Mouse (Mus musculus) myocyte (in vitro differentiated cells): ENCODE data around the gene Gm37240. TPM values are rescaled to one million over a fixed set of nuclear protein-coding genes. Genes with fewer than 3 reads are reported as not detected.

Source experiments
- H3K27me3 ChIP-seq: one replicate; pipeline ENCODE4 v1.6.1; 2011; ENCODE audit not compliant: control insufficient read depth, insufficient read depth, insufficient read length
- H3K36me3 ChIP-seq: one replicate; pipeline ENCODE4 v1.6.1; 2011; ENCODE audit not compliant: control insufficient read depth, insufficient read depth
- H3K4me2 ChIP-seq: one replicate; pipeline ENCODE4 v1.6.1; 2011; ENCODE audit warnings: low read depth, control low read depth
- H3K4me3 ChIP-seq: one replicate; pipeline ENCODE4 v1.5.1; 2011; ENCODE audit warnings: mild to moderate bottlenecking, control low read depth, moderate library complexity
- H3K79me2 ChIP-seq: one replicate; pipeline ENCODE4 v1.6.1; 2011; ENCODE audit not compliant: control insufficient read depth, insufficient read depth
- H3ac ChIP-seq: one replicate; pipeline ENCODE4 v1.6.1; 2011; ENCODE audit not compliant: control insufficient read depth, insufficient read length
- CEBPB ChIP-seq: IDR thresholded peaks from 2 replicates; pipeline ENCODE4 v1.6.1; 2011; ENCODE audit warnings: mild to moderate bottlenecking, moderate library complexity; ENCODE audit not compliant: poor library complexity, insufficient read depth, severe bottlenecking
- E2F4 ChIP-seq: IDR thresholded peaks from one replicate; pipeline ENCODE4 v1.6.1; 2011; ENCODE audit warnings: mild to moderate bottlenecking, control low read depth, moderate library complexity; ENCODE audit not compliant: insufficient read depth
- MAX ChIP-seq: IDR thresholded peaks from one replicate; pipeline ENCODE4 v1.6.1; 2011; ENCODE audit warnings: low read depth, mild to moderate bottlenecking, control low read depth
- MYOD1 ChIP-seq, 3 experiments: IDR thresholded peaks; one replicate each; pipeline ENCODE4 v1.6.1; 2011; ENCODE audit warnings: control low read depth in 2 of 3, low read depth in 2 of 3, mild to moderate bottlenecking in 2 of 3, moderate library complexity in 1 of 3; ENCODE audit not compliant: insufficient read length in 2 of 3, control insufficient read depth in 1 of 3
- MYOG ChIP-seq, 3 experiments: IDR thresholded peaks; one replicate each; pipeline ENCODE4 v1.6.1; 2011; ENCODE audit warnings: control low read depth in 2 of 3, low read depth in 2 of 3, mild to moderate bottlenecking in 2 of 3; ENCODE audit not compliant: insufficient read length in 2 of 3, control insufficient read depth in 1 of 3, insufficient read depth in 1 of 3
- POLR2A ChIP-seq: IDR thresholded peaks from one replicate; pipeline ENCODE4 v1.6.1; 2011; ENCODE audit warnings: low read depth, mild to moderate bottlenecking, control low read depth, moderate library complexity; ENCODE audit not compliant: insufficient read length
- POLR2AphosphoS2 ChIP-seq: IDR thresholded peaks from one replicate; pipeline ENCODE4 v1.6.1; 2011; ENCODE audit warnings: low read depth, control low read depth; ENCODE audit not compliant: insufficient read length
- REST ChIP-seq: IDR thresholded peaks from one replicate; pipeline ENCODE4 v1.6.1; 2011; ENCODE audit warnings: mild to moderate bottlenecking, control low read depth, moderate library complexity; ENCODE audit not compliant: insufficient read depth, insufficient read length
- SRF ChIP-seq: IDR thresholded peaks from one replicate; pipeline ENCODE4 v1.6.1; 2011; ENCODE audit warnings: low read depth; ENCODE audit not compliant: control insufficient read depth, insufficient read length
- TCF12 ChIP-seq: IDR thresholded peaks from one replicate; pipeline ENCODE4 v1.6.1; 2011; ENCODE audit warnings: mild to moderate bottlenecking, control low read depth; ENCODE audit not compliant: poor library complexity, insufficient read depth, severe bottlenecking
- TCF3 ChIP-seq: IDR thresholded peaks from one replicate; pipeline ENCODE4 v1.6.1; 2011; ENCODE audit warnings: low read depth, control low read depth; ENCODE audit not compliant: insufficient read length
- USF1 ChIP-seq: IDR thresholded peaks from one replicate; pipeline ENCODE4 v1.6.1; 2011; ENCODE audit warnings: low read depth, mild to moderate bottlenecking, control low read depth, moderate library complexity
- polyA plus RNA-seq: library from polyadenylated mRNA; unstranded; fragments of >200 nt; fragmentation: generic; extraction: Trizol; gene quantifications from one replicate; pipeline ENCODE4 v1.2.1, GENCODE M21; 2012; ENCODE audit warnings: missing spikeins

The Gm37240 gene
- polyA plus RNA-seq, 1 experiment = 8.7 TPM

DNA sequence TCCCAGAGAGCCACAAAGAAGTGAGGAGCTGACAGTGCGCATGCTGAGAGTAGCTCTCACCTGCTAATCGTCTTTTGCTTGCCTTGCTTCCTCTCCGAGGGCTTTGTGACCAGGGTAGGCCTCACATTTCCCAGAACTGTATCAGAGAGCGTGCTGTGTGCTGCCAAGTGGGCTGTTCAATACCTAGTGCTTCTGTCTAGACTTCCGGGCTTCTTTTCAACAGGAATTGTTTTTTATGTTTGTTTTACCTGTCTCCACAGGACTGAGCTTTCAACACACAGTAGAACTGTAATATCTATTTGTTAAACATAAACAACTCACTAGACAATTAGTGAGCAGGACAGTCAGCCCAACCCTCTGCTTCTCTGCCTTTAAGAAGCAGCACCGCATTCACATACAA, 42.0 kb downstream of the Gm37240 start:
- Histone ChIP-seq H3ac (no peak overlapping the region), H3K4me3 (no peak overlapping the region), H3K36me3 (no peaks in the 10 kb centered on the region), H3K27me3 (no peaks in the 10 kb centered on the region), H3K79me2 (no peaks in the 10 kb centered on the region), H3K4me2 (no peak overlapping the region)
- no peak for TF ChIP-seq MYOD1 (IDR thresholded peaks at IDR 0.05; ENCODE audit: control insufficient read depth in 1 of 3, insufficient read length in 2 of 3, low read depth in 2 of 3)
- no peak for TF ChIP-seq TCF3
- no peak for TF ChIP-seq MYOG (IDR thresholded peaks at IDR 0.05; ENCODE audit: control insufficient read depth in 1 of 3, insufficient read depth in 1 of 3, insufficient read length in 2 of 3, low read depth in 2 of 3)
- TF ChIP-seq POLR2AphosphoS2 = no peak
- no peak for TF ChIP-seq CEBPB
- no peak for TF ChIP-seq SRF
- no peak for TF ChIP-seq REST

DNA sequence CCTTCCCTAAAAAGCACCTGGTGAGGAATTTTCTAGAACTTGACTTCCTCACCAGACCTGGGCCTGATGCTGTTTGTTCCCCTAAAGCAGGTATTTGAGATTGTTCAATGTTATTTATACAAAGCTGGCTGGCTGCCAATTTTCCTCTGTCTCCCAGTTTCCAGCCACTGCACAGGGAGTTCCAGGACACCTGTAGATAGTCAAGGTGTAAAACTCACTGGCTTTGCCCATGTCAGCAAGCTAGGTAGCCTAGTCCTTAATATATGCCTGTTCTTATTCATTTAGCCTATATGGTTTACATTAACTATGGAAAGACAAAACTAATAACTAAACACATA, 44.5 kb downstream of the Gm37240 start:
- H3K4me2 ChIP-seq = no peak overlapping the region

GRCm38 (mm10) chr3:85842177-85842880, 45.0 kb downstream of the Gm37240 start:
- Histone ChIP-seq H3K4me2 (peak overlapping the region; percentile 1), H3K4me3 (no peak overlapping the region)
- no peak for TF ChIP-seq REST
- no peak for TF ChIP-seq MAX
- TF ChIP-seq MYOG (IDR thresholded peaks at IDR 0.05; ENCODE audit: control insufficient read depth in 1 of 3, insufficient read depth in 1 of 3, insufficient read length in 2 of 3, low read depth in 2 of 3) = no peak
- TF ChIP-seq POLR2AphosphoS2 = no peak
- TF ChIP-seq E2F4 = no peak
- no peak for TF ChIP-seq MYOD1 (IDR thresholded peaks at IDR 0.05; ENCODE audit: control insufficient read depth in 1 of 3, insufficient read length in 2 of 3, low read depth in 2 of 3)
- TF ChIP-seq POLR2A = no peak
- TF ChIP-seq USF1 = no peak
- TF ChIP-seq CEBPB = no peak
- no peak for TF ChIP-seq TCF12
- TF ChIP-seq SRF = no peak
- no peak for TF ChIP-seq TCF3

More for the DNA sequence above, 44.5 kb downstream of the Gm37240 start:
- H3K36me3 ChIP-seq = no peaks in the 10 kb centered on the region
- peaks cover 3% of the 10 kb centered on the region for H3K79me2 ChIP-seq
- no peak for TF ChIP-seq POLR2A
- no peak for TF ChIP-seq TCF12
- no peak for TF ChIP-seq REST
- no peak for TF ChIP-seq USF1
- no peak for TF ChIP-seq TCF3
- no peak for TF ChIP-seq CEBPB
- TF ChIP-seq MAX = no peak
- no peak for TF ChIP-seq SRF
- no peak for TF ChIP-seq POLR2AphosphoS2
- no peak for TF ChIP-seq E2F4
- no peak for TF ChIP-seq MYOD1 (IDR thresholded peaks at IDR 0.05; ENCODE audit: control insufficient read depth in 1 of 3, insufficient read length in 2 of 3, low read depth in 2 of 3)
- TF ChIP-seq MYOG (IDR thresholded peaks at IDR 0.05; ENCODE audit: control insufficient read depth in 1 of 3, insufficient read depth in 1 of 3, insufficient read length in 2 of 3, low read depth in 2 of 3) = no peak
- no peak overlapping the region for H3K4me3 ChIP-seq
- no peaks in the 10 kb centered on the region for H3K27me3 ChIP-seq
- no peak overlapping the region for H3ac ChIP-seq

DNA sequence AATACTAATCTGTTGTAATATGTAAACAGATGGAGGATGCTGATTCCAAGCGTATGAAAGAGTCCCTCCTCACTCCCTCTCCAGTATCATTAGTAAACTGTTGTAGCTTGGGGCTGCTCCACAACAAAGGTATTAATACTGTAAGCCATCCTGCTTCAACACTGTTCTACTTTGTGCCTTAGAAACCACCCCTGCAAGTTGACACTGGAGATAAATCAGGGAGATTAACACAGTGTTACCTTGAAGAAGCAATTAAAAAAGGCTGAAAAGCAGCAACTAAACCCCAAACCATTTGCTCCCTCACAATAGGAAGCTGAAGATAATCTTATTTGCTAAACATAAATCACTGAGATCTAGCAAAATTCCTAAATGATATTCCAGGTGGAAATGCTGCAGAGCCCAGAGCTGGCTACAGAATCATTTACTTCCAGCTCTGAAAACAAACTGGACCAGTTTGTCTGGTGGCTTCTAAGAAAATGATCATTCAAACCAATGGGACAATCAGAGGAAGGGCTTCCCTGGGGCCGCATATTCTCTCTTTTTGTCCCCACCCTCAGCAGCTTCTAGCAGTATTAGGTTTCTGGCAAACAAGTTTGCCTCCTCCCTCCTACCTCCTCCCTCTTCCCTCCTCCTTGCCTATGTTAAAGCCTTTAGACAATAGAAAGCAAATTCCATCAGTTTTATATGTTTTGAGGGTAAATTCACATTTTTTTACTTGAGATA, 45.7 kb downstream of the Gm37240 start:
- H3K4me3 ChIP-seq = no peak overlapping the region
- H3K36me3 ChIP-seq = no peaks in the 10 kb centered on the region
- no peaks in the 10 kb centered on the region for H3K27me3 ChIP-seq
- no peak overlapping the region for H3ac ChIP-seq
- peaks cover 3% of the 10 kb centered on the region for H3K79me2 ChIP-seq
- H3K4me2 ChIP-seq = no peak overlapping the region
- TF ChIP-seq E2F4 = no peak
- TF ChIP-seq REST = no peak
- TF ChIP-seq MYOD1 (IDR thresholded peaks at IDR 0.05; ENCODE audit: control insufficient read depth in 1 of 3, insufficient read length in 2 of 3, low read depth in 2 of 3) = no peak
- no peak for TF ChIP-seq USF1
- TF ChIP-seq SRF = no peak

More at GRCm38 (mm10) chr3:85842177-85842880, 45.0 kb downstream of the Gm37240 start:
- H3ac ChIP-seq = no peak overlapping the region
- no peaks in the 10 kb centered on the region for H3K27me3 ChIP-seq
- peaks cover 3% of the 10 kb centered on the region for H3K79me2 ChIP-seq
- no peaks in the 10 kb centered on the region for H3K36me3 ChIP-seq
